Mouse (Mus musculus): ENCODE measurements at regions not wholly inside any gene's neighbourhood (a gene's known extent, or its start where the extent isn't known, plus 50 kb on each side); places are given as distances from the start of the nearest gene placed in this dataset.

GRCm38 (mm10) chr2:174848981-174849681, 88.7 kb downstream of the Edn3 start:
- no peak for DNase-seq

DNA sequence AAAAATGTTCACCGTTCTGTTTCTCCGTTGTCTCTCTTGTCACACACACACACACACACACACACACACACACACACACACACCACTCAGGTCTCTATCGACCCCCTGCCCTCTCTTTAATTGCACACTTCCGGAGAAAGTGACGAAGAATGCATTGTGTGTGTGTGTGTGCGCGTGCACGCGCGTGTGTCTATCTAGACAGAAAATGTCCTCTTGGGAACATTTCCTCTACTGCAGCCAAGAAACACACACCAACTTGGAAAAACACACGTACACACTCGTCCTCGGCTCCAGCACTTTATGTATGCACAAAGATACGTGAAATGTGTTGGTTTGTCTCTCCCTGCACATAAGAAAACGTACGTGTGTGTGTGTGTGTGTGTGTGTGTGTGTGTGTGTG, 90.4 kb downstream of the Edn3 start:
- no peak for DNase-seq

DNA sequence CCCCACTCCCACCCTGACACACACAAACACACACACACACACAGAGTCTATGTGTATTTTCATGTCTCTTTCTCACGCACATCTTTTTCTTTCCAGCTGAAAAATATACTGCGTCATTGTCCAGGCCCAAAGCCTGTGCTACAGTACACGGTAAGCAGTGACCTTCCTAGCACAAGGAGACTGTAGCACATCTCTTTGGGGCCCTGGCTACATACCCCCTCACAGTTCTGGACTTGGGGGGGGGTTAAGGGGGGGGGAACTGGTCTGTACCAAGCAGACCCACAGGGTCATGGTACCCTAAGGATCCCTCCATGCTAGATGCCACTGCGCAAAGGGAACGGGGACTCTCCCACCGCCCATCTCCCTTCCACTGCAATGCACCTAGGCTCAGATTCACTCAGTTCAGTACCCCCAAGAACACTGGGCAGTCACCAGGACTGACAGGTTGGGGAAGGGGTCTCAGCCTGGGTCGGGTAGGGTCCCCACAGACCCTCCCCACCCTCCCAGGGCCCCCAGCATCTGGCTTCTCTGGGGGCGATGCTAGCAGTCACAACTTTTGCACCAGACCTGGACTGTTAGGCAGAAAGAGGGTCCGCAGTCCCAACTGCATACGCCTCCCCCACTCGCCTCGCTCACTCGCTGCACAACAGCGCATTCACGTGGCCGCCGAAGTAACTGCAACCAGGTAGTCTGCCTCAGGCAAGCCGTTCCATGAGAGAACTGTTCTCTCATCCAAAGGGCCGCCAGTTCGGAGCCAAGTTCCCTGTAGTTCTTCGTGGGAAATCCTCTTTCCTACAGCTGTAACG, 91.3 kb downstream of the Edn3 start:
- DNase-seq: peak; percentile 48

DNA sequence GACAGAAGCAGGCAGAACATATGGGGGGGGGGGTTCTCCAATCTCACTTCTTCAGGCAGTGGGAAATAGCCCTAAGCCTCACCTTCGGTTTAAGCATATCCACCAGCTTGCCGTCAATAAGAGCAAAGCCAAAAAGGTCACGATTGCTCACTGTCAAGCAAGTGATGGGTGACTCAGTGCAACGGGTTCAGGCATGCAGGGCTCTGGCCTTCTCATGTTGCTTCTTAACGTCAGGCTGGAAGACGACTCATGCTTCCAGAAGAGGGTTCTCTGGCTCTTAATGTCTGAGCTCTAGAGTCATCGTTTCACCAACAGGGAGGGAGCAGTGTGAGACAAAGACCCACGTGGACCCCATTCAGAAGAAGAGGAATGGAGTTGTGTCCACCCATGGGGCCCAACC, 93.4 kb downstream of the Edn3 start:
- no peak for DNase-seq

DNA sequence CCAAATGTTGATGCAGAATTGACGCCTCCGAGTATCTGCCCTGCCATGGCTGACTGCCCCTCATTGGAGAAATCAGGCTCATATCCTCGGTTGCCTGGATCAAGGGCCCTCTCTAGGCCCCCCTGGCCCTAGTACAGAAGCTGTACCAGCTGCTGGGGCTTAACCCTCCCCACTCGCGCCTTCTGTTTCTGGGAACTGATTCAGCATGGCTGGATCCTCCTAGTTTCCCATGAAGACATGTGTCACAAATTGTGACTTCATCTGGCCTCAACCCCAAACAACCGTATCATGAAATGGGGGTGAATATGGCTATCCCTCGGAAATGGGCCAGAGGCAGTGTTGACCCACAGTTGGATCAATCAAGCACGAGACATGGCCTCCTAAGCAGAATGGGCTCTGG, 95.1 kb downstream of the Edn3 start:
- peak; percentile 8 for DNase-seq

DNA sequence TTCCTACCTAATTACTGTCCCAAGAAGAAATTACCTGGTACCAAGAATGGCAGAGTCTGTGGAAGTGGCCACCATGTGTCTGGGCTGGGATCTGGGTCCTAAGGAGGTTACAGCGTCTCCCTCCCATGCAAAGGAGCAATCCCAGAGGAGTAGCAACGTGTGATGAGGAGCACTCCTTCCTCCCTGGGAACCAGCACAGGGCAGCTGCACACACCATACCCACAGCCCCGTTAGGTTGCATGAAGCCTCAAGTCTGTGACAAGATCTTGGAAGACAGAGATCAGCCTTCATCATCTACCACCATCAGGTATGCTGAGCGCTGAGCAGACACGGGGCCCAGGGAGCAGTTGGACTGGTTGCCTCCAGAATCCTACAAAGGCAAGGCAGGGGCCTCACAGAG, 95.7 kb downstream of the Edn3 start:
- no peak for DNase-seq

DNA sequence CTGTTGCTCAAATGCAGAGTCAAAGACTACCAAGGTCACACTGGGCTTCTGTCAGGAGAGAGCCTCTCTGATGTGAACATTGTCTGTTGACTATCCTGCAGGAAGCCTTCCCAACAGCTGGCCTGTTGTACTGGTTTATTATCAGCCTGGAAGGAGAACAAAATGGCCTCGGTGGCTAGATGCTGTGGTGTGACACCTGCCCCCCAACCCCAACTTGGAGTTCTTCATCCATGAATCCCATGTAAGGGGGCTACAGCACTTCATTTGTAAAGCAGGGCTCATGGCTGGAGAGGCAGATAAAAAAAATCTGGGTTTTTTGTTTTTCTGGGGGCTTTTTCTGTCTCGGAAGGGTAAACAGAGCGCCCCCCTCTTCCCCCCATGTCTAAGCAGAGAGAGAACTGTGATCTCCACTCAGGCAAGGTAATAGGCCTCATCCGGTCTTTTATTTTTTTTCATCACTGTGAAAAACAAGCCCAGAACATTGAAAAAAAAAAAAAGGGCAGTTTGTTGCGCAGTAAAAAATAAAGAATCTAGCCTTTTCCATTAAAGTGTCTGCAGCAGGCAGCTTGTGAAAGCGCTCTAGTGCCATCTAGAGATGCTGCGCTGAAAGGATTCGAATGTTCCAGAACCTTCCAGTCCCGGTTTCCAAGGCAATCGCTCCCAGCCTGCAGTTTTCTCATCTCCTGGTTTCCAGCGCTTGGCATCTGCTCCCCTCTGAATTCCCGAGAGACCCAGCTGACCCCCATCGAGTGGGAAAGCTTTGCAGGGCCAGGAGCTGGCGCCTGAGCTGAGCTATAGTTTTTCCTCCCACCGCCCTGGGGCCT, 97.8 kb downstream of the Edn3 start:
- peak; percentile 85 for DNase-seq

DNA sequence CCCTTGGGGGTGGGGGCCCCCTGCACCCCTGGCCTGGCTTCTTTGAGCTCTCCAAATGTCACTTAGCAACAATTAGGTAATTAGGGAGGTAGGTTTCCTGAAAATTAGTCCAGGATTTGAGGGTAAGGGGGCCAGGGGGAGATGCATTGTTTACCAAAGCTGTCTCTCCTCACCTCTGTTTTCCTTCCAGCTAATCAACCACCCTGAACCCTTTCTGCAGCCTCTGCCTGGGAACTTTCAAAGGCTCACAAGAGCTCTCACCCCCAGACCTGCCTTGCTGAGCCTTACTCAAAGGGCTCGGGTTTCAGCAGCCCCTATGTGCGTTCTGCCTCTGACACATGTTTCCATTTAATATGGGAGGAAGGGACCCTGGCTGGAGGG, 98.4 kb downstream of the Edn3 start:
- DNase-seq: no peak

- no peak for DNase-seq
Measured at GRCm38 (mm10) chr2:174859533-174859932, 99.1 kb downstream of the Edn3 start.

GRCm38 (mm10) chr2:174864657-174865056, 104.2 kb downstream of the Edn3 start:
- no peak for DNase-seq

DNA sequence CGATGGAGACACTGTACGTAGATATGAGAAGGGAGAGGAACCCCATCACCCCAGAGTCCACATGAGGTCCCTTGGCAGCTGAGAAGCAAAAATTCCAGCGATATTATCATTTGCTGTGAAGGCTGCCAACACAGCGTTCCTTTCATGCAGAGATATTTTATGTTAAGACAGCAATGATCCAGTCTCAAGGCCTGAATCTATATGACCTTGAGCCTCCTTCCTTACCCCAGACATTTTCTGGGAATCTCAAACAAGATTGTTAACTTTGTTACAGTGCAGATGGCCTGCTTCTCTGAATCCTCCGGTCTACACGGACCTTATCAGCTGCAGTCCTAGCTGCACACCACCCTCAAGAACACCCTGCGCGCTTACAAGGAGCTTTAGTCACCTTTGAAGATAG, 106.1 kb downstream of the Edn3 start:
- DNase-seq: no peak

DNA sequence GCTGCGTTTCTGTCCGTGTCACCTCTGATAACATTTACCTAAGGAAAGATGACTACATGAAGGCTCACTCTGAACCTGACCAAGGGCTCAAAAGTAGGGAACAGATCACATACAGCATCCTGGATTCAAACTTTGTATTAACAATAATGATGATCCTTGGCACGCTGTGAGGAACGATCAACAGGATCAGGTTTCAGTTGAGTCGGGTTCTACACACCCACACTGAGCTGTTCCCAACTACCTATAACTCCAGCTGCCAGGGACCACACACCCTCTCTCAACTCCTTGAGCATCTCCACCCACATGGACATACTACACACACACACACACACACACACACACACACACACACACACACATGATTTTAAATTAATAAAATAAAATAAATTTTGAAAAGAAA, 107.0 kb downstream of the Edn3 start:
- no peak for DNase-seq

GRCm38 (mm10) chr2:174868186-174868585, 107.8 kb downstream of the Edn3 start:
- DNase-seq: no peak

DNA sequence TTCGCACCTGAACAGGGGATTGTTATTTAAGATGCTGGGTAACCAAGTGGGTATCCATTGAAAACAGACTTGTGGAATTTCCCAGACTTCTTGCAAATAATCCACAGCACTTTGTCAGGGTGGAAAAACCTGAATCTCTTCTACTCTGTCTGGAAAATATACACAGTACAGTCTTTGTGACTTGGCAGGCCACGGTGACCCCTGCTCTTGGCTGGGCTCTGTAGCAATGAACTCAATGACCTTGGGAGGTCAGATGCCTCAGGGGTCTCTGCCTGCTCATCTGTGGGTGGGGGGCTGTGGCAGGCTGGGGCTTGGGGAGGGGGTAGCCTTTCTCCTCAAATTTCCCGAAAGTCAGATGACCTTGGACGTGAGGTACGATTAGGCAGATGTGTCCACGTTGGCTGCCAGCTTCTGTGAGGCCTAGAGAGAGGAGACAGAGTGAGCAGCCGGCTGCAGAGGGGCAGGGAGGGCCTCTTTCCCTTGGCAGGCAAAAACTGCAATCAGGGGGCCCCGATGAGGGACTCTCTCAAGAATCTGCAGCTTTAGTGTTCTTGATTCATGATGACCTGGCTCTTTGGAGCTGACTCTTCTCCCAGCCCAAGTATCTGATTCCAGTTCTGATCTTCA, 108.4 kb downstream of the Edn3 start:
- peak; percentile 65 for DNase-seq

GRCm38 (mm10) chr2:174870284-174870683, 109.9 kb downstream of the Edn3 start:
- DNase-seq: no peak

- no peak for DNase-seq
Measured at GRCm38 (mm10) chr2:174871225-174871624, 110.8 kb downstream of the Edn3 start.

DNA sequence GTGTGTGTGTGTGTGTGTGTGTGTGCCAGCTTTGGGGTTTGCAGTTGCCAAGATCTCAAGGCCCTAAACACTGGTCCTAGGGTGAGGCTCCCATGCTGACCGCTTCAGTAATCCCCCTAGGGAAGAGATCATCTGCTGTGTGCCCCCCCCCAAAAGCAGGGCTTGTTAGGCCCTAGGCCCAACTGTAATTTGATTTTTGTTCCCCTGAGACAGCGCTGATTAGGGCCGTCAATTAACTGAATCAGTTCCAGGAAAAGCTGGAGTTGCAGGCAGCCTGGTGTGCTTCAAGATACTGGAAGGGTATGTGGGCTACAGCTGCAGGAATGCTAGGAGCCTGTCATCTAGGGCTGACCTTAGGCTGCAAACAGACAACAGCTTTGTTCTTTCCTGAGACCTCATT, 111.4 kb downstream of the Edn3 start:
- DNase-seq: no peak

- DNase-seq: no peak
Measured at GRCm38 (mm10) chr2:174876886-174877285, 116.5 kb downstream of the Edn3 start.

GRCm38 (mm10) chr2:174878979-174879378, 118.6 kb downstream of the Edn3 start:
- no peak for DNase-seq

DNA sequence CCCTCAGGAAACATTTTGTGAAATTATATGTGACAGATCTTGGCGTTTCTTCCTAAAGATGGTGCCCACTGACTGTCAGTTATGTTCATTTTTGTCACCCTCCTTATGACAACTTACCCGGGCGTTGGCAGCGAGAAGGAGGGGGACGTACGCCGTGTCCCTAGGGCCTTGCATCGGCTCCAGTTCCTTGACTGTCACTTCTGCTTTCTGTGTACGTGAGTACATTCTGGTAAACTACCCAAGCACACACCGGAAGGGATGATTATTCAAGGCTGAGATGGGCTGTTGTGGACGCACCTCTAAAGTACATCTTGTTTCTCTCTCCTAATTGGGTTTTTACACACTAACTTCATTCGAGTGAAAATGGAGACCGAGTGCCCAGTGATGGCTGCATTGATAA, 120.2 kb downstream of the Edn3 start:
- DNase-seq: no peak

GRCm38 (mm10) chr2:174884232-174885225, 124.1 kb downstream of the Edn3 start:
- no peak for DNase-seq

All from gastrocnemius, postnatal 25 days (tissue).